Mouse (Mus musculus) erythroblast, adult 5-6 weeks (primary cell): ENCODE data around the gene Alox5. TPM values are rescaled to one million over a fixed set of nuclear protein-coding genes. Genes with fewer than 3 reads are reported as not detected.

ENCODE experiments used
- ATAC-seq: replicated peaks from 2 replicates; pipeline ENCODE4 v1.8.0; 2016; ENCODE audit warnings: moderate number of reproducible peaks, mild to moderate bottlenecking, moderate TSS enrichment, inconsistent platforms; ENCODE audit not compliant: poor library complexity, low FRiP score, severe bottlenecking
- total RNA-seq, 2 experiments: library from RNA; stranded (forward) in 1 of 2; stranded (reverse) in 1 of 2; fragments of 150-400 nt in 1 of 2; fragments of 200-764, 138-1000 nt in 1 of 2; gene quantifications; 2 replicates each; pipeline versions ENCODE4 v1.2.3 to v1.2.4; 2015 to 2017; ENCODE audit warnings: low replicate concordance in 2 of 2

The Alox5 gene
- total RNA-seq (2015; ENCODE audit: low replicate concordance): 29.6 and 33.4 TPM in 2 replicates
- 16.6 and 19.0 TPM in 2 replicates for total RNA-seq (2017; ENCODE audit: low replicate concordance)

DNA sequence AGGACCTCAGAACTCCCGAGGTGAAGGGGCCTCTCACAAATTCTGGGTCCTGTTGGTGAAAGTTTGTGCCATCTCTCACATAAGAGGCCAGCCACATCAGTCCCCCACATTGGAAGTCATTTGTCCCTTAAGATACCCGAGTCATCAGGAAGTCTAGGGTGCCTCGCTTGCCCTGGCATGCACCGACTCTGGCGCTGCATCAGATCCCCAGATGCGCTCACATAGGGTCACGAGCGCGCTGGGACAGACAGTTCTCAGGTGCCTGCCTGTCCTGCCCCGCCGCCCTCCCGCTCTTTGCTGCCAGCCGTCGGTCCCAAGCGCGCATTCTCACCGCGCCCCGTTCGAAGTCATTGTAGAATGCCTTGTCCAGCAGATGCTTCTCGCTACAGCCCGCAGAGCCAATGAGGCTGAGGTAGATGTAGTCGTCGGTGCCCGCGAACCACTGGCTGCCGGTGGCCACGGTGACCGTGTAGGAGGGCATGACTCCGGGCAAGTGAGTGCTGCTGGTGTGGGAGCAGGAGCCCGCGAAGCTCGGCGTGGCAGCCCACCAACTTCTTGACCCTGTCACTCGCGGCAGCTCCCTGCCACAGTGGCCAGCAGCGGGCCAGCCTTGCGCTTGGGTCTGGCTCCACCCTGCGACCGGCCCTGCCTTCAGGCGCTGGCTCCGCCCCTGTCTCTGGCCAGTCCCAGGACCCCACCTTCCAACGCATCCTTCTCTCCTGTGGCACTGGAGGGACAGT, at the start of gene Alox5:
TSS of gene Alox5 (minus strand) at position 635 of the 740 bp plus-strand sequence.
- peak; percentile 59; the same call in 1 of the 2 replicates for ATAC-seq

DNA sequence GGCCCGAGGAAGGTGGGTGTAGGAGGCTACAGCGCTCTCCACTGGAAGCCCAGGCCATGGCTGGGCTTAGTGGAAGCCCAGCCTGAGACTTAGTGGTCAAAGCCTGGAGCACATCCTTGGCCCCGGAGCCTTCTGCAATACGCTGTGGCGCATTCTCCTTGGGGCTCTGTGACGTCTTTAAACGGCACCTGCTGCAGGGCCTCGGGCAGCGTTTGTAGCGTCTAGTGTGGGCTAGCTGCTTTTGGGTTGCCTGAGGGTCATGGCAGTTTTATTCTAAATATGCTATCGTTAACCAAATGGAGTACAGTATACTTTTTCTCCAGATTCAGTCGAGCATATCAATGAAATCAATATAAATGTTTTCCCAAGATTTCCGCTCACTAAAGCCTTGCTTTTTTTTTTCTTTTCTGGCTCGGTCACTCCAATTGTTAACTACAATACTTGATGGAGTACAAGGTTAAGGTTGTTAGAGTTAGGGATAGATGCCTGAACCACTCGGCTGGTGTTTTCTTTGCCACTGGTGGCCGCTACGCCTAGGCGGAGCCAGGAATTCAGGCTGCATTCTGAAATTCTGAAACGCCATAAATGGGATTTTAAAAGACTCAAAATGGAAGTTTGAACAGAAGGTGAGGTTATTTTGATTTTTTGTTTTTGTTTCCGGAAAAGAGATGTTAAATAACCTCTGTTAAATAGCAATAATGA, 45.5 kb upstream of the Alox5 start, which contains the start of gene Olfr212:
TSS of gene Olfr212 (plus strand) at position 215 of the 702 bp plus-strand sequence.
- ATAC-seq: peak; percentile 72

DNA sequence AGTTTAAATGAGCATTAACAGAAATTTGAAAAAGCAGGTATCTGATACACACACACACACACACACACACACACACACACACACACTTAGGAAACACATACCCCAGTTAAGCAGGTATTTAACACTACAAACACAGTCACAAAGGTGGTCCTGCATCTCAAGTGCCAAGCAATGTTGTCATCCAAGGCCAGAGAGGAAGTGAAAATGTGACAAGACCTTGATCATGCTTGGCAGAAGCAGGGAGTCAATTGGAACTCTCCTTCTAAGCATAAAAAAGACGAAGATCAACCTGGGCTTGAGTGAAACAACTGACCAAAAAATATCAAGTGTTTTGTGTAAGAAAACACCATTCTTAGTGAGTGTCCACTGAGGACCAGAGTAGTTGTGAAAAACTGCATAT, 35.0 kb upstream of the Alox5 start:
- no peak for ATAC-seq

DNA sequence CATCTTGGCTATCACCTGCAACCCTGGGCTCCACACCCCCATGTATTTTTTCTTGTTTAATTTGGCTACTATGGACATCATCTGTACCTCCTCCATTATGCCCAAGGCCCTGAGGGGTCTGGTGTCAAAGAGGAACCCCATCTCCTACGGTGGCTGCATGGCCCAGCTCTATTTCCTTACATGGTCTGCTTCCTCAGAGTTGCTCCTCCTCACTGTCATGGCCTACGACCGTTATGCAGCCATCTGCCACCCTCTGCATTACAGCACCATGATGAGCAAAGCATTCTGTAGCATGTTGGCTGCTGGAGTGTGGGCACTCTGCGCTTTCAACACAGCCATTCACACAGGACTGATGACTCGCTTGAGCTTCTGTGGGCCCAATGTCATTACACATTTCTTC, 32.8 kb upstream of the Alox5 start:
- ATAC-seq: no peak

DNA sequence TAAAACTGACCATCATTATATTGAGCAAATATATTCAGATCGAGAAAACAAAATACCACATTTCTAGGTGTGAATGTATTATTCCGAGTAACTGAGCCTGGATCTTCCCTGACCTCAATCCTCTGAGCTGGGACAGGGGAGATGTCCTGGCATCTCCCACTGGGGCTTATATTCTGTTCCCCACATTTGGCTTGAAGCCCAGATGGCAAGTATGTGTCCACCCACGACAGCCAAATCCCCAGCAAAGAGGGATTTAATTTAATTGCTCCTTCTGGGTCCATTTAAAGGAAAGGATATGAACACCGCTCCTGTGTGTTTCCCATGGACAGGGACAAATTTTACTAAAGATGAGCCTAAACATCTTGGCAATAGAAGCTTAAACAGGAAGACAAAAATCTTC, 27.8 kb upstream of the Alox5 start, which contains the start of gene Olfr211:
TSS of gene Olfr211 (plus strand) at position 301 of the 400 bp plus-strand sequence.
- no peak for ATAC-seq

DNA sequence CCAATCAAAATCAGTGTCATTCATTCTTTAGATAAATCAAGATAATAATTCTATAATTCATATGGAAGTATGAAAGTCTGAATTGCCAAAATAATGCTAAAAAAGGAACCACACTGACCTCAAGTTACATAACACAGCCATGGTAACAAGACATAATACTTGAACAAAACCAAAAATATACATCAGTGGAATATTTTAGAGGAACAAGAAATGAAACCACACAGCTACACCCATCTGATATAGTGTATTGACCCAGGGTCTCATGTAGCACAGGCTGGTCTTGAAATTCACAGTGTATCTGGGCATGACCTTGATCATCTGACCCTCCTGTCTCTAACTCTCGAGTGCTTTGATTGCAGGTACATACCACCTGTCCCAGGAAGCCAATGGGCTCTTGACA, 25.9 kb upstream of the Alox5 start:
- no peak for ATAC-seq

DNA sequence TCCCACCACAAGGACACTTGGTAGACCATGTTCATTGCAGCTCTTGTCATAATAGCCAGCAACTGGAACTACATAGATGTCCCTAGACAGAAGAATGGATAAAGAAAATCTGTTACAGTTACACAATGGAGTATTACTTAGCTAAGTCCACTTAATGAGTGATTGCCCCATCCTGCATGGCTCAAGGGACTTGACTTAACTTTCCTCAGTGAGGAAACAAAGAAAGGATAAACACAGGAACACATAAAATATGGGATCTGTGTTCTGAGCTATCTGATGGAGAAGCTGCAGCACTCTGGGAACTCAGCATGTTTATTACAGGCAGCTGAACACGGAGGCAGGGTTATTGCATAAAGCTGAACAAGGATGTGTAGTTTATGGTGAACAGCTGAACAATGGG, 24.1 kb upstream of the Alox5 start:
- ATAC-seq: no peak

DNA sequence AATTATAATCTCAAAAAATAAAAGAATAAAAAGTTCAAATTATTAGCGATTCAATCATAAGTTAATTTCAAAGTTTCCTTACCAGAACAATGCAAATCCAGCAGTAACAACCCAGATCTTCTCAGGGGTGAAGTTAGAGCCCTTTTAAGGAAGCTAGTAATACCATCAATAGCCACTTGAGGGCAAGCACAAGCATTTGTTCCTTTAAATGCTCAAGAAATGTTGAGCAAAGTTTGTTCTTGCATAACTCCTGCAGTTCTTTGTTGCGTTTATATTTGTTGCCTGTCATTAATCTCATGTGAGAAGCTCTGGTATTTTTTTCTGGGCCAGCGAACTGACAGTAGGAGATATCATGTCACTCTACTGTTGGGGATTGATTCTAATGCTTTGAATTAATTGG, 7.1 kb upstream of the Alox5 start:
- ATAC-seq: no peak

DNA sequence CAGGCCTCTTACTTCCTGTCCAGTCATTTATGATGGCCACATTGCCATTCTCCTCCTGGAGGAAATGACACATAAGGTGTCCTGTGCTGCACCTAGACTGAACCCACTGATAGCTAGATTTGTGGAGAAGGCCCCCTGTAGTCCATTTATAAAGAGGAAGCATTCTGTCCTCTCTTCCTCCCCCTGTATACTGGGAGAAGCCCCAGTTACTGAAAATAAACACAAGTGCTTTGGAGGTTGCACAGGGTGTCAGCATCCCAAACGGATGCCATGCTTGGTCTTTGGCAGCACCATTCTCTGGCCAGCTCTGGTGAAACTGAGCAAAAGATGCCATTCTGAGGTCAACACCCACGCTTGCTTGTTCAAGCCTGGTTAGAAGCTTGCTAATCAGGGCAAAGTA, 1.7 kb downstream of the Alox5 start:
- ATAC-seq: no peak

DNA sequence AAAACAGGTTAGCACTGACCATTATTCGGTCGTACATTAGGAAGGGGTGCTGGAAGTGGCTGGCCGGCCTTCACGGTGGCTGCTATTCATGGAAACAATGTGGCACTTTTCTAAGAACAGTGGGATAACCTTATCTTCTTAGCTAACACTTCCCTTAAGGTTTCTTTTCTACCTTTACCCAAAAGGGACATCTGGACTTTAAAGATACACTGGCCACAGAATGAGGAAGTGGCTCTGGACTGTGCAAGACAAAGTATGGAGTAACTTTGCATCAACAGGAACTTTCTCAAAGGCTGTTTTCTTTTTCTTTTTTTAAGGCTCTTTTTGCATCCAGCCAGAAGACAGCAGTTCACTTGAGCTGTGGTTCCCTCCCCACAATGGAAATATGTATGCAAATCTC, 2.2 kb downstream of the Alox5 start:
- ATAC-seq: no peak

DNA sequence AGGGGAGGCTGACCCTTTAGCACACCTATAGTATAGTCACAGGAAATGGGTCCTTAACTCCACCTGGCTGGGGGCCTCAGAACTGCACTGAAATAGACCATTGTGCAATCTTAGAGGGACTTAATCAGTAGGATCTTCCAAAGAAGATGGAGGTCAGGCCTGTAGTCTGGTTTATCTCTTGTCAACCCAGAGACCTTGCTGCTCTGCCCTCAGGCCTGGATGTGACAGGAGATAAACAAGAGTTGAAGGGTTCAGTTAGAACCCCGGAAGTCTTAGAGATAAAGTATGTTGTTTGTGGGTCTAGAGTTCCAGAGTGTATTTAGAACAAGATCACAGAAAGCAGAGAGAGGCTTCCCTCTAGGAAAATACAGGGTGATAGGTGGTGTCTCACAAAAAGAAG, 4.5 kb downstream of the Alox5 start:
- no peak for ATAC-seq

DNA sequence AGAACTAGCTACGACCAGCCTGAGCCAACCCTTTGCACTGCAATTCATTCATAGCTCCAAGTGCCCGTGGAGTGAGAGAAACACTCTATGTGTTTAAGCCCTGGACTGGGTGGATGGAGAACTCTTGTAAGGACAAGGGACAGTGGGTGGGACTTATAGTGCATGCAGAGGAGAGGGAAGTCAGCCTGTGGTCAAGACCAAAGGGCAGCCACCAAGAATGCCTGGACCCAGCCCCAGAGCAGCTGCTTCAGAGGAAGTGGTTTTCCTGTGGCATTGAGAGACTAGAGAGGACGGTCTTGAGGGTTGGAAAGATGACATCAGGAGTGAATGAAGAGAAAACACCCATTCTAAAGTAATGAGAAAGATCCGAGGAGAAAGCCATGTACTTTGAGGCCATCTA, 5.2 kb downstream of the Alox5 start:
- ATAC-seq: no peak

DNA sequence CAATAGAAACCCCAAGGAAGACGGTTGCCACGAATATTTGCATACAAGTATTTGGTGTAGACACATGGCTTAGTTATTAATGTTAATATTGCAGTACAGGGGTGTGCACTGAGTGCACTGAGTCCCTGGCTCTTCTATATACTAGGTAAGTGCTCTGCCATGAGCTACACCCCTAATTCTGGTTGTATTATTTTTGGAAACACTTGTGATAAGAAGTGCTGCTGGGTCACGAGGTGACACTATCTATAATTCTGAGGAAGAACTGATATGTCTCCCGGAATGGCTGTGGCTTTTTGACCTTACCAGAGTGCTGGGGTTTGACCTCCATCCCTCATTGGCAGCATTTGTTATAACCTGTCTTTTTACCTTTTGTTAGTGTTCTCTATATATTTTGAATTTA, 20.1 kb downstream of the Alox5 start:
- ATAC-seq: no peak

DNA sequence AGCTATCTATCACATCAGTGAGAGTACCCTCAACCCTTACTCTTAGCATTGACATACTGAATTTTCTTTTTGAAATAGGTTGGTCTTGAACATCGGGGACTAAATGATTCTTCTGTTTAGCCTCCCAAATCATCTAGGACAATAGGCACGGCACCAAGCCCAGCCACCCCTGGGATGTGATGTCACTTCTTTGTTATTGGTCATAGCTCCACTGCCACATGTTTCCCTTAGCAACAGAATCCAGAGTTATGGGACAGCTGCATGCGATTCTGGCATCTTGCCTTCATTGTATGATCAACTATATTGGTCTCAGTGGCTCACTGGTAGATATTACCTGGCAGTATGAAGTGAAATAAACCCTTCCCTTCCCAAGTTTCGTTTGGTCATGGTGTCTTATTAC, 20.5 kb downstream of the Alox5 start:
- ATAC-seq: no peak

DNA sequence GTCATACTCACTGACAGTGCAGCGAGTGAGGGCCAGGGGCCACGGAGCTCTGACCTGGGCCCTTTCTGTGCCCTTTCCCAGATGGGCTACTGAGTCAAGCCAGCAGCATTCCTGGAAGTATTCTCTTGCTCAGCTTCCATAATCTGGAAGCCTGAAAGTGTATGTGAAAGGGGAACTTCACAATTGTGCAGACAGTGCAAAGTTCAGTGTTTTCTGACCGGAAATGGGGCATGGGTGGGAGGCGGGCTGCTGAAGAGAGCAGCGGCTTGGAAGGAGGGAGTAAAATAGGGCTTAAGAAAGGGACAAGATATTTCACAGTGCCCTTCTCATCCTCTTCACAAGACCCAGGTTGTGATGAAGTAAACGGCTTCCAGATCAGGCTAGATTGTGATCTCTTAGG, 21.4 kb downstream of the Alox5 start:
- no peak for ATAC-seq

DNA sequence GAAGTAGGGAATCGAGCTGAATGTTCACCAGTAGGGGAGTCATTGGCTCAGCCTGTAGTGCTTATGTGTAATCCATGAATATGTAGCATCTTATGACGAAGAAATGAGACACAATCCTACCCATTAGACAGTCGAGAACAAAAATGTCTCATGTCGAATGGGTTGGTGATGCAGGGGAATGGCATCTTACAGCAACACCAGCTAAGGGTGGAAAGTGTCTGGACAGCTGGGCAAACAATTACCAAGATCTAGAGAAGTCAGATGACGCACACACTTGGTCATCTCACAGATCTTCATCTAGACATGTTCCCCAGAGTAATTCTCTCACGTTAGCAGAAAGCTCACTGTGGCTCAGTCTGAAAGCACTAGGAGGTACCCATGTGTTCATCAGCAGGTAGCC, 22.1 kb downstream of the Alox5 start:
- no peak for ATAC-seq

DNA sequence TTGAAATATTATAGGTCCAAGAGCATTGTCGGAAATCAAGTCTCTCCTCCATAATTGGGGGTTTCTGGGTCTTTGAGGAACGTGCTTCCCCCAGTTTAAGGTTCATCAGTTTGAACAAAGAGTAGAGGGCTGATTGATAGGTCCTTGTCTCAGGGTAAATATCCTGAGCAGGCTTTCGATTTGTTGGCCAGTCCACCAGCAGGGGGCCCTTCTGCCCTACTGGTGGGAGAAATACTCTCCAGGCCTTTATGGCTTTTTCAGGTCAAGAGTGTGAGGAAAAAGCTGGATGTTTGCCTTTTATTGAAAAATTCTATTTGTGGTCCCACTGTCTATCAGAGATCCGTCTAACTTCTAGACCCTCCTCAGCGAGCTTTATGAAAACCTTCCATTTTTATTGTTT, 32.7 kb downstream of the Alox5 start:
- no peak for ATAC-seq

DNA sequence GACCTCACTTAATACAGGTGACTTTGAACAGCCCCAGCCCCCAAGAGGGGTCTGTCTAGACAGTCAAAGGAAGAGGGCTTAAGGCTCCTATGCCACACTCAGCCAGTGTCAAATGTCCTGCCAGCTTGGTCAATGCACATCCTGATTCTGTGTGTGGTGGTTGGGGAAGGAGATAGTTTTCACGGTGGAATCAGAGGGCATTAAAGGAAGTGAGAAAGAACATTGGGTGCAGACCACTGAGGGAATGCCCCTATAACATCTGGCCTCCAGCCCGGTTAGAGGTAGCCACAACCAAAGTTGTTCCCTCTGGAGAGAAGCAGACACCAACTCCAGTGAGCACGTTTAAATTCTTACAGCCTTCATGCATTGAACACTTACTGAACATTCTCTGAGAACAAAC, 33.4 kb downstream of the Alox5 start:
- ATAC-seq: no peak

DNA sequence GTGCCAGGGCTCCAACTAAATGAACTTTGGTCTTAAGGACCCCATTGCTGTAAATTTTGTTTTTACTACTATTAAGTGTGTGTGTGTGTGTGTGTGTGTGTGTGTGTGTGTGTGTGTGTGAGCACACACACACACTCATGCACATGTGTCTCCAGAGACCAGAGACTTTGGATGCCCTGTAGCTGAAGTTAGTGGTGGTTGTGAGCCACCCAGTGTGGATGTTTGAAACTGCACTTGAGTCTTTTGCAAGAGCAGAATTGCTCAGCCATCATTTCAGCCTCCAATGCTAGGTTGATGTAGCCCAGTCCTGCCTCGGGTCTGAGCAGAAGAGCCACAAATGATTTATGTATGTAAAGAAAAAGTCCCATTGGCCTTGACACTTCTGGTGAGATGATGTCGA, 37.3 kb downstream of the Alox5 start:
- 0 out of 2 replicates have a peak, but pooled peaks have one; percentile 56 for ATAC-seq

DNA sequence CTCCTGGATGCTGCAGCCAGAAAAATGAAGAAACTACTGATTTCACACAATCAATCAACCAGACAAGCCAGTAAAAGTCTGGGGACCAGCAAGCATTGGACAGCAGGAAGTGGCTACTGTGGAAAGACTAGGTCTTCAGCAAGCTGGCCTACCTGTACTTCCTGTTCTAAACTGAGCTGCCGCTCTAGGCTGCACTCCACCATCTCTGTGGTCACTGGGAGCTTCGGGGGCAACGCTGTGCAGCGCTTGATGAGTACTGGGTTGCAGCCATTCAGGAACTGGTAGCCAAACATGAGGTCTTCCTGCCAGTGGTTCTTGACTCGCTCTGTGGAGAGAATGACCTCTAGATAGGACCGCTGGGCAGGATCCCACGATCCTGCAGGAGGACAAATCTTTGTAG, 38.0 kb downstream of the Alox5 start:
- no peak for ATAC-seq

DNA sequence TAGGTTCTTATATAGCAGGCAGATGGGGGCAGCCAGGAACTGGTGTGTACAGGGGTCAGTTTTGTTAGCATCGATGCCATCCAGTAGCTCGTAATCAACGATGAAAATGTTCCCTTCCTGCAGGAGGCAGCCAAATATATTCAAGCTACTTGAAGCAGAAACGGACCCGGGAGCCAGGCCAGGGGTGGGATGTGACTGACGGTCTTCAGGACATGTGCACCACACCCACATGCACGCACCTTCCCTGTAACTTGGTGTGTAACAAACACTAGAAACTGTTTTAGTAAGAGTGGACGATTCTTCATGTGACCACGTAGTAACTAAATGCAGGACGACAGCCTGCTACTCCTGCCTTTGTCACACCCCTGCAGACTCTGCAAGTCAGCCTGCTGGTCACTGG, 40.7 kb downstream of the Alox5 start:
- ATAC-seq: no peak
